Mouse (Mus musculus): ENCODE data around the gene Slc7a5.
A peak's percentile ranks its signal among the peaks of the same experiment; 100 is the strongest.

Gene Slc7a5

DNA sequence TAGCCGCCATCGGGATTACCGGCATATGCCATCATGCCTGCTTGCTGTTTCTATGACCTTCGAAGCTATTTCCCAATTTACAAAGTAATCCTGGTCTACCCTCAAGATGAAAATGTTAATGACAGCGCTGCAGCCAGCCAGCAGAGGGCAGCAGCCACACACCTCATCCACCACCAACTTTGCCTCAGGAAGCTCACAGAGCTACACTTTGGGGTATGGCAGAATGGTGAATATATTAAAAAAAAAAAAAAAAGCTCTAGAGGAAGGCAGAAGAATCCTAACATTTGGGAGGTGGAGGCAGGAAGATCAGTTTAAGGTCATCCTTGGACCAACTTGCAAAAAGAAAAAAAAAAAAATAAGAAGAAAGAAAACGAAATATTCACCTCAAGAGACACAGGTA is 57.5 kb downstream of the Slc7a5 start:
- DNase-seq (ENCODE audit: low spot score): peak; percentile 89

DNA sequence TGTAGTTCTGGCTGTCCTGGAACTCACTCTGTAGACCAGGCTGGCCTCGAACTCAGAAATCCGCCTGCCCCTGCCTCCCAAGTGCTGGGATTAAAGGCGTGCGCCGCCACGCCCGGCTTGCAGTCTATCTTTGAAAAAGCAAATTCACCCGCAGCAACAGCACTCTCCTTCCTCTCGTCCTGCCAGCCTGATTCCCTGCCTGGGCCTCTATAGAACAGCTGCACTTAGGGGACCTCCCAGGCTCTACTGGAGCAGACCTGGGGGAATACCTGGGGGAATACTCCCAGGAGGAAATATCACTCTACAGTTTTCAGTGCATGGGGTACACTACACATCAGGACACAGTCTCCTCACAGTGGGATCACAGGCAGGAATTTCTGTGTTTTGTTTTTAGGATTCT is 58.2 kb downstream of the Slc7a5 start:
- DNase-seq (ENCODE audit: low spot score): no peak

DNA sequence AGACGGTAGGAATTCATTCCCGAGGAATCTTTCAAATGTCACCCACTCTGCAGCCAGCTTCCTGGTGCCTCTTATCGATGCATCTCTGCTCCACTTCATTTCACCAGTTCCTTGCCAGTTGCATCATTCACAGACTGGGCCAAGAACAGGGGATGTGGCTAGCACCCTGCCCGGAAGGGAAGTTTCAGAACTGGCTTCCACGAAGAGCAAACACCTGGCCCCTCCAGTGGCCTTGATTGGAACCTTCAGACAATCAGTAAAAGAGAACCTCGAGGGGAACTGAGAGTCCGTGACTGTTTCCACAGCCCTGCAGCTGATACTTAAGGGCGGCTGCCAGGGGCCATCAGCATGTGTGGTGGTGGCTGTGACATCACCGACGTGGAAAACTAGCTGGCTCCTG is 59.0 kb downstream of the Slc7a5 start:
- no peak for DNase-seq (ENCODE audit: low spot score)

DNA sequence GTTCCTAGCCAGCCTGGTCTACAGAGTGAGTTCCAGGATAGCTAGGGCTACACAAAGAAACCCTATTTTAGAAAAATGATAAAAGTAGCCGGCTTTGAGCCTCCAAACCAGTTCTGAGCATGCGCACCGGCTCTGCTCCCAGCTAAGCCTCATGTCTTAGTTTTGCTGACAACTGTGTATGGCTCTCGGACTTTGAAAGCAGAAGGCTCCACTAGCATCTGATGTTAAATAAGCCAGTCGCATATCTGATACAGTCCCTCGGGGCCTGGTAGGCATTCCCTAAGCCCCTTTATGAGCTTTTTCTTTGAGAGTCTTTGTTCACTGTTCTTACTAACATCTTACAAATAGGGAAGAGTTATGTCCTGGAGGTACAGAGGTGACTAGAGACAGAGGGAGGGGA is 59.5 kb downstream of the Slc7a5 start:
- no peak for DNase-seq (ENCODE audit: low spot score)

DNA sequence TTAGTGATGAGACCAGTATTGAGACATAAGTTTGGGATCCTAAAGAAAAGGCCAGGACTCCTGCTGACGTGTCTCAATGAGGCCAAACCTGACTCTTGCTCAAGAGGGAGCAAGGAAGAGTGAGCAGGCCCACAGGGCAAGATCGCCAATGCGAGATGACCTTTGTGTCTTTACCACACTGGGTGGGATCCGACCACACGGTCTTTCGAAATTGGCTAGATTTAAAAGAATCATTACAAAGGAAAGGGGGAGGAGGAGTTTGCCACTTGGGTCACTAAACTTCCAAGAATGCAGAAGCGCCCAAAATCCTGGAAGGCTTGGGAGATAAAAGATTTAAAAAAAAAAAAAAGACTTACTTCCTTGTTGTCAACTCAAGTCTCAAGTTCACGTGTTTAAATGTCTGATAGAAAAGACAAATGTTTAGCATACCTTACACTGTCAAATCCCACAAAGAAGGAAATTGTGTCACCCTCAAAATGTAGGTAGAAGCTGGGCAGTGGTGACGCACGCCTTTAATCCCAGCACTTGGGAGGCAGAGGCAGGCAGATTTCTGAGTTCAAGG is 60.2 kb downstream of the Slc7a5 start:
- DNase-seq (ENCODE audit: low spot score): no peak

DNA sequence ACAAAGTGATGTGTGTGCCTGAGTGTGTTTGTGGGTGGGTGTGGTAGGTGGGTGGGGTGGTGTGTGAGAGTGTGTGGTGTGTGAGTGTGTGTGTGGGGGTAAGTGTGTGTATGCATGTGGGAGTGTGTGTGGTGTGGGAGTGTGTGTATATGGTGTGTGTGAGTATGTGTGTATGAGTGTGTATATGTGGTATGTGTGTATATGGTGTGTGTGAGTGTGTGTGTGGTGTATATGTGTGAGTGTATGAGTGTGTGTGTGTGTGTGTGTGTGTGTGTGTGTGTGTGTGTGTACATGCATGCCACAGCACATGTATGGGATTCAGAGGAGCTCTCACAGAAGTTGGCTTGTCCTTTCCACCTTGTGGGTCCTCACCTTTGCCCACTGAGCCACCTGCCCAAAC is 60.7 kb downstream of the Slc7a5 start:
- DNase-seq (ENCODE audit: low spot score): no peak

DNA sequence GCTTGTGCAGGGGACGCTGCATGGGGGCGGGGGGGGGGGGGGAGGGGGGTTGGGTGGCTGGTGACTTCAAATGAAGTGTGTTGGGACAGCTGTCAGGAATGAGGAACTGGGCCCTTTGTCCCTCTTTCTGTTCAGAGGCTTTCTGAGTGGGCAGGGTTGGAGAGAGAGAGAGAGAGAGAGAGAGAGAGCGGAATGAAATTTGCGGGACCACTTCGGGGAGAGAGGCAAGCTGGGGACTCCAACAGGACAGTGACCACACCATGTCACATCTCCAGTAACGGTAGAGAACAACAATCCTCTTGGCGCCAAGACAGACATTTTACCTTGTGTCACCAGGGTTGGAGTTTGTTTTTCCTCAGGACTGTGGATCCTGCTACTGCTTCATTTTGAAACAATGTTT is 62.7 kb downstream of the Slc7a5 start:
- DNase-seq (ENCODE audit: low spot score): no peak

DNA sequence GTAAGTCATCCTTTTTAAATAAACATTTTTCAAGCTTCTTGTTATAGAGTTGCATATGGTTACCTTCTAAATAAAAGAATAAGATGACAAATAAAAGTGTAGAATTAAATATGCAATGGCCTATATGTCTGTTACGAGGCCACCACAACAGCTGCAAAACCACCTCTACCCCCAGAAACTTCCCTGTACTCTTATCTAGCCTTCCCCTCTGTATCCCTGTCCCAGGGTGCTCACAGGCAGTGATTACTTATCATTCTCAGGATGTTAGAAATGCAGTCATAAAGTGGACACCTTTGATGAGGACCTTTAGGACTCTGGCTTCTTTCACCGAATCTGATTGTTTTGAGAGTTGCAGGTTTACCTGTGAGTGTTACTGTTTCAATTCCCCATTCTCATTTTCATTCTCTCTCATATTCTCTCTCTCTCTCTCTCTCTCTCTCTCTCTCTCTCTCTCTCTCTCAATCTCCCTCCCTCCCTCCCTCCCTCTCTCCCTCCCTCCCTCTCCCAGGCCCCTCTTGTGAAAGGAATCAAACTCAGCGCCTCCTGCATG is 64.2 kb downstream of the Slc7a5 start:
- no peak for DNase-seq (ENCODE audit: low spot score)

DNA sequence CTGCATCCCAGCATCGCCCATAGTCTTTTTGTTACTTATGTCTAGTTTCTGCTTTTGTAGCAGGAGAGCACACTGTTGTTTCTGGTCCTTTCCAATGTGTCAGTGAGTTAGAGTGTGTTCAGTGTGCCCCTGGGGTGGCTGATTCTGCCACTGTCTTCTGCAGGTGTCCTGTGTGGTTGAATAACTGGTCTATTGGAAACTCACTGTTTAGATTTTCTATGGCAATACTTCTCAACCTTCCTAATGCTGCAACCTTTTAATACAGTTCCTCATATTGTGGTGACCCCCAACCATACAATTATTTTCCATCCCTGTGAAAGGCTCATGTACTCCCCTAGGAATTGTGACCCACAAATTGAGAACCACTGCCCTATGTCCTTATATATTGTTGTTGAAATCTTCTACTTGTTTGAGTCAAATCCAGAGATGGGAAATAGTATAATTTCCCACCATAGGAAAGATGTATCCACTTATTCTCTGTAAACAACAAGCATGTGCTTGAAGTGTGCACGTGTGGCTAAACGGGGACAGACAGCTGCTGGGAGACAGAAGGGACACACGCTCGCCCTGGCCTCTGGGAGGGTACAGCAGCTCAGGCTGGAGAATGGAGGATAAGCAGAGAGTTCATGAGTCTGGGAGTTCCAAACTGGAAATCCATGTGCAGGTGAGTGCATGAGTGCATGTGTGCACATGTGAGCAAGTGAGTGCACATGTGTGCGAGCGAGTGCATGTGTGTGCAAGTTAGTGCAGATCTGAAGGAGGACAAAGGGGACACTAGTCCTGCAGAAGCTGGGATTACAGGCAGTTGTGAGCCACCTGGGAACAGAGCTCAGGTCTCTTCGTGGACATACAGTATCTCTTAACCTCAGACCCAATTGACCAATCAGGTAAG is 65.2 kb downstream of the Slc7a5 start:
- no peak for DNase-seq (ENCODE audit: low spot score)

DNA sequence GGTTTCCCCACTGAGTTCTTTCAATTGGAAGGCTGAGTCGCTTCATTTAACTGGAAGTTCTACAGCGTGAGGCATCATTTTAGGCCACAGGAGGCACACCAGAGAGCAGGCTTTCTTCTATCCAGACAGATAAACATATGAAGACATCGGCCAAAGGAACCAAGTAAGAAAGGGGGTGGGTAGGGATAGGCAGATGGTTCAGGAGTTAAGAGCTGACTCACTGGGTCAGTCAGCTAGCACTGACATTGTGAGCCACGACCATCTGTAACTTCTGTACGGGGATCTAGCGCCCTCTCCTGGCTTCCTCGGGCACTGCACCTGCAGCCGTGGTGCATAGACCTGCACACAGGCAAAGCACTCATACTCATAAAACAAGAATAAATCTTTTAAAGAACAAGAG is 66.3 kb downstream of the Slc7a5 start:
- DNase-seq (ENCODE audit: low spot score): peak; percentile 82

DNA sequence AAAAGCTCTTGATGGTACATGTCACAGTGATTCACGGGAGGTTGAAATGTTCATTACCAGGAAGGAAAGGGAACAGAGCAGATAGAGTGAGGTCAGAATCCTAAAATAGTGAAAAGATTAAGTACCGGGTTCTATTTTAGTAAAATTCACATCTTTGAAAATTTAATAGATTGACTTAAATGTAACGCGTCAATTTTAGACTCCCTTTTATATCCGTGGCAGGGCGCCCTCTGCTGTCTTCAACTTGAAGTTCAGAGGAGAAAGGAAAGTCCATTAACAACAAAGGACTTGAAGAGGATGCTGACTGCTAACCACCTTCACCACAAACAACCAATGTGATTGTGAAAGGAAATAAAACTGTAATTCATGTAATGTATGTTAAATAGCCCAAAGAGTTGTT is 75.0 kb downstream of the Slc7a5 start:
- peak; percentile 83 for DNase-seq (ENCODE audit: low spot score)

DNA sequence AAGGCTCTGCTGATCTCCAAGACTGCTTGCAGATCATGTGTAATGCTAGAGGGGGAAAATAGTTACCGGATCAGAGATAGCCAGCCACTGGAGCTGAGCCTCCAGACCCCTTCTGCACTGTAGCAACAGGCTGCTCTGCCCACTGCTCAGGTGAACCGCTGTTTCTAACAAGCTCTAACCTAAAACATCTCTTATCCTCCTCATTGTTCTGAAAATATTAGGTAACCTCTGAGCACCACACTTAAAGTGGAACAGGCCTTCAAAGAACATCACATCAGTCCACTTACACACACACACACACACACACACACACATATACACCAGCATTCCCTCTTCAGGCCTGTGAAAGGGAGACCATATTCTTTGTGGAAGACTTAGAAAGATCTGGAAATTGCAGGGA is 75.4 kb downstream of the Slc7a5 start:
- no peak for DNase-seq (ENCODE audit: low spot score)

All from retina, embryonic 14.5 days (tissue).